19 mouse cellular contexts compared by ENCODE assay signal in genomic region chr3:44468078-44468477, GRCm38 (mm10).
"Had no signal": no experiment of that assay in that cellular context is flagged by ENCODE, and none has a peak within 500 bp of the region (broad histone marks: within the 10 kb centered on the region; RNA-seq: fewer than 3 reads in every experiment).

No protein-coding gene starts in this region.

- H3K4me1 ChIP-seq: lung, embryonic 15.5 days; megakaryocyte, embryonic 14.5 days; midbrain, embryonic 10.5 days; midbrain, embryonic 12.5 days; neural tube, embryonic 12.5 days; stomach, embryonic 15.5 days had no signal

- H3K36me3 ChIP-seq: lung, embryonic 15.5 days; midbrain, embryonic 10.5 days; midbrain, embryonic 12.5 days; neural tube, embryonic 12.5 days; stomach, embryonic 15.5 days had no signal

- H3K9me3 ChIP-seq: lung, embryonic 15.5 days; megakaryocyte, embryonic 14.5 days; midbrain, embryonic 10.5 days; midbrain, embryonic 12.5 days; neural tube, embryonic 12.5 days; stomach, embryonic 15.5 days had no signal

- H3K27me3 ChIP-seq: lung, embryonic 15.5 days; megakaryocyte, embryonic 14.5 days; midbrain, embryonic 12.5 days; neural tube, embryonic 12.5 days; stomach, embryonic 15.5 days had no signal

- DNase-seq: liver, postnatal 0 days; lung, adult 2 months; lung, postnatal 14 days; lung, postnatal 36 days; midbrain, embryonic 14.5 days; right cerebral cortex, postnatal 14 days; thymus, adult 2 months; thymus, postnatal 25 days; thymus, postnatal 4 days had no signal

- H3K27ac ChIP-seq: lung, embryonic 15.5 days; macrophage; midbrain, embryonic 10.5 days; midbrain, embryonic 12.5 days; neural tube, embryonic 12.5 days; stomach, embryonic 15.5 days; stomach, postnatal 0 days had no signal

- ATAC-seq: liver, postnatal 0 days; lung, postnatal 0 days; midbrain, embryonic 16.5 days had no signal

- H3K4me3 ChIP-seq: lung, embryonic 15.5 days; megakaryocyte, embryonic 14.5 days; midbrain, embryonic 10.5 days; midbrain, embryonic 12.5 days; neural tube, embryonic 12.5 days; stomach, embryonic 15.5 days had no signal
